Mouse (Mus musculus) hindbrain, embryonic 16.5 days (tissue): Measurements from ENCODE around the gene Pank2. TPM values are rescaled to one million over a fixed set of nuclear protein-coding genes. Genes with fewer than 3 reads are reported as not detected.
A peak's percentile ranks its signal among the peaks of the same experiment; 100 is the strongest.

Source experiments
- ATAC-seq: fragments of 200-750 bp; cut with Nextera tagmentation; 2 replicates; pipeline ENCODE4 v1.8.0; 2017; ENCODE audit warnings: moderate TSS enrichment, moderate library complexity
- H3K27ac ChIP-seq: fragments of 300-500 bp; sonication (generic); 2 replicates; pipeline ENCODE4 v1.5.1; 2014; ENCODE audit warnings: low read depth, mild to moderate bottlenecking, control low read depth, low read length, moderate library complexity
- H3K27me3 ChIP-seq: fragments of 300-500 bp; sonication (generic); replicated peaks from 2 replicates; pipeline ENCODE4 v1.6.1; 2014; ENCODE audit warnings: low read length; ENCODE audit not compliant: control insufficient read depth, insufficient read depth
- H3K36me3 ChIP-seq: fragments of 300-500 bp; sonication (generic); 2 replicates; pipeline ENCODE4 v1.6.1; 2014; ENCODE audit warnings: mild to moderate bottlenecking, low read length, moderate library complexity, mixed read lengths; ENCODE audit not compliant: control insufficient read depth, insufficient read depth
- H3K4me1 ChIP-seq: fragments of 300-500 bp; sonication (generic); 2 replicates; pipeline ENCODE4 v1.6.1; 2014; ENCODE audit warnings: low read depth, low read length; ENCODE audit not compliant: control insufficient read depth, insufficient read depth
- H3K4me2 ChIP-seq: fragments of 300-500 bp; sonication (generic); 2 replicates; pipeline ENCODE4 v1.6.1; 2014; ENCODE audit warnings: mild to moderate bottlenecking, low read length, control low read depth, moderate library complexity
- H3K4me3 ChIP-seq: fragments of 300-500 bp; sonication (generic); 2 replicates; pipeline ENCODE4 v1.5.1; 2014; ENCODE audit warnings: mild to moderate bottlenecking, low read length, control low read depth, moderate library complexity
- H3K9ac ChIP-seq: fragments of 300-500 bp; sonication (generic); 2 replicates; pipeline ENCODE4 v1.6.1; 2014; ENCODE audit warnings: low read depth, mild to moderate bottlenecking, control low read depth, low read length, moderate library complexity
- H3K9me3 ChIP-seq: fragments of 300-500 bp; sonication (generic); 2 replicates; pipeline ENCODE4 v1.6.1; 2014; ENCODE audit warnings: mild to moderate bottlenecking, low read length, moderate library complexity; ENCODE audit not compliant: control insufficient read depth
- WGBS: fragments of 180-500 bp; shearing (Covaris S2); extraction: QIAGEN DNeasy Blood & Tissue Kit; methylation state at CpG from one replicate; pipeline ENCODE4 v1.1.7; 2014; 5-methylcytosine and 5-hydroxymethylcytosine counted together
- microRNA-seq: library from miRNA; unstranded; fragments of <30 nt; microRNA quantifications from one replicate; pipeline ENCODE4, GENCODE M21; 2017
- polyA plus RNA-seq: library from polyadenylated mRNA; unstranded; fragments of >200 nt; fragmentation: Nextera tagmentation; extraction: Ambion mirVana; gene quantifications from 2 replicates; pipeline ENCODE4 v1.2.1, GENCODE M21; 2015

Gene Pank2
- polyA plus RNA-seq, 1 experiment from 2014 or later: 20.0 TPM

- Histone ChIP-seq H3K4me3 (no peak overlapping the region), H3K27me3 (no peaks in the 10 kb centered on the region), H3K4me1 (no peaks in the 10 kb centered on the region), H3K9ac (no peak overlapping the region), H3K9me3 (no peaks in the 10 kb centered on the region), H3K36me3 (no peaks in the 10 kb centered on the region), H3K27ac (no peak overlapping the region), H3K4me2 (no peak overlapping the region)
- 83% methylated on average over 6 of the region's 6 CpGs for WGBS
- no peak for ATAC-seq
These were observed 75.3 kb downstream of the Pank2 start for GRCm38 (mm10) chr2:131337602-131338001.

- Histone ChIP-seq H3K9ac (no peak overlapping the region), H3K27me3 (no peaks in the 10 kb centered on the region), H3K36me3 (no peaks in the 10 kb centered on the region), H3K27ac (no peak overlapping the region), H3K4me2 (no peak overlapping the region), H3K4me1 (no peaks in the 10 kb centered on the region; the same call in 1 of the 2 replicates), H3K4me3 (no peak overlapping the region), H3K9me3 (no peaks in the 10 kb centered on the region)
- WGBS: 61% methylated on average over 3 of the region's 3 CpGs
- no peak for ATAC-seq
These were observed 82.2 kb downstream of the Pank2 start for GRCm38 (mm10) chr2:131344449-131344848.

- WGBS: 61% methylated on average over 3 of the region's 3 CpGs
- no peak for ATAC-seq
- H3K4me1 ChIP-seq: peaks cover 3% of the 10 kb centered on the region
- no peaks in the 10 kb centered on the region for H3K36me3 ChIP-seq
- H3K4me3 ChIP-seq: no peak overlapping the region
- H3K9ac ChIP-seq: no peak overlapping the region
- no peak overlapping the region for H3K4me2 ChIP-seq
- no peak overlapping the region for H3K27ac ChIP-seq
- no peaks in the 10 kb centered on the region for H3K27me3 ChIP-seq
- no peaks in the 10 kb centered on the region for H3K9me3 ChIP-seq
These were observed 83.3 kb downstream of the Pank2 start for GRCm38 (mm10) chr2:131345556-131345955.

Small RNA genes within 50 kb of the gene (microRNA-seq; reads per million reads assigned to microRNA genes)
- 43.5 reads per million, percentile 39 among the genes with 10 or more reads in this experiment for gene Mir103-2

Other genes starting within 250 kb of the Pank2 start
- 48.4 and 53.5 TPM in 2 replicates for gene Gfra4, start 219.4 kb upstream of the Pank2 start, polyA plus RNA-seq
- gene Adam33, start 198.7 kb upstream of the Pank2 start, polyA plus RNA-seq: 1.6 and 2.3 TPM in 2 replicates
- gene Siglec1, start 175.7 kb upstream of the Pank2 start, polyA plus RNA-seq: 0.15 and 0.24 TPM in 2 replicates
- 6.5 and 6.9 TPM in 2 replicates for gene Hspa12b, start 135.2 kb upstream of the Pank2 start, polyA plus RNA-seq
- not detected in 2 replicates for gene Gm11037, start 129.0 kb upstream of the Pank2 start, polyA plus RNA-seq
- gene 1700037H04Rik, start 102.4 kb upstream of the Pank2 start, polyA plus RNA-seq: 86.6 and 92.7 TPM in 2 replicates
- gene Cenpb, start 82.4 kb upstream of the Pank2 start, polyA plus RNA-seq: 11.1 and 11.3 TPM in 2 replicates
- 22.8 and 29.6 TPM in 2 replicates for gene Cdc25b, start 75.5 kb upstream of the Pank2 start, polyA plus RNA-seq
- 8.0 and 9.8 TPM in 2 replicates for gene Spef1, start 75.2 kb upstream of the Pank2 start, polyA plus RNA-seq
- 35.2 and 36.1 TPM in 2 replicates for gene Ap5s1, start 55.4 kb upstream of the Pank2 start, polyA plus RNA-seq
- 8.9 and 9.0 TPM in 2 replicates for gene Mavs, start 28.4 kb upstream of the Pank2 start, polyA plus RNA-seq
- 13.5 and 17.1 TPM in 2 replicates for gene Rnf24, start 90.4 kb downstream of the Pank2 start, polyA plus RNA-seq
- 60.3 and 70.9 TPM in 2 replicates for gene Smox, start 229.0 kb downstream of the Pank2 start, polyA plus RNA-seq